Mouse (Mus musculus): Measurements from ENCODE around the gene Carns1.

GRCm38 (mm10) chr19:4192251-4192985 is 17.1 kb upstream of the Carns1 start:
- TF ChIP-seq POLR2A (IDR thresholded peaks at IDR 0.05; ENCODE audit: extremely low read depth, insufficient read depth, low read length) (no peak), CTCF (IDR thresholded peaks at IDR 0.05; ENCODE audit: extremely low read depth, insufficient read depth, low read length) (no peak)
